Mouse (Mus musculus) thymus, postnatal 14 days (tissue): Measurements from ENCODE around the gene Mettl23.
"Not testable (repeated sequence)": the region's sequence is repeated elsewhere in the genome, so short reads cannot be mapped to it uniquely, and the experiment has no call there.

Source experiments
- DNase-seq: peaks from one replicate; pipeline ENCODE4 v3.0.0; 2021

Gene Mettl23

DNA sequence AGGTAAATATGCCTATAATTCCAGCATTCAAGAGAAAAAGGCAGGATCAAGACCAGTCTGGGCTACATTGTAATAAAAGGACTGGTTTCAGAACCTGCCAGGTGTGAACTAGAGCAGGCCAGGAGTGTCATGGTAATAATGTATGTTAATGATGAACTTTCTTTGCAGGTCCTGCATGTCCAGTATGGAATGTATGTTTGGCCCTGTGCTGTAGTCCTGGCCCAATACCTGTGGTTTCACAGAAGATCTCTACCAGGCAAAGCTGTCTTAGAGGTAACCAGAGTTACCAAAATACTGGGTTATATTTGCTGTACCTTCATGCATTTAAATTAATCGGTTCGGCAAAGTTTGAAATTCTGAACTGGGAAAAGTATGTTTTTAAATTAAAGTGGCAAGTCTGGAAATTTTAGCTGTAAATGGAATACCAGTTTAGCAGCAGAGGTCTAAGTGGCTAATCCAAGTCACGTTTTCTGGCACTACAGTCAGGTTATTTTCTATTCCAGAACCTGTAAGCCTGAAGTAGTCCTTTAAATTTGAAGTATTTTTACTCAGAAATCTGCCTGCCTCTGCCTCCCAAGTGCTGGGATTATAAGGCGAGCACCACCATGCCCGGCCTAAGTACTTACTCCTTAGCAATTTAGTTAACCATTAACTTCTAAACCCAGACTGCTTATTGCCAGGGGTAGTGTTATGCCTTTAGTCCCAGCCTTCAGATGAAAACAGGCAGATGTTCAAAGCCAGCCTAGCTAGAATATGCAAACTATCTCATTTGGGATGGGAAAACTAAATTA, 5.2 kb downstream of the Mettl23 start:
- DNase-seq, result no peak

DNA sequence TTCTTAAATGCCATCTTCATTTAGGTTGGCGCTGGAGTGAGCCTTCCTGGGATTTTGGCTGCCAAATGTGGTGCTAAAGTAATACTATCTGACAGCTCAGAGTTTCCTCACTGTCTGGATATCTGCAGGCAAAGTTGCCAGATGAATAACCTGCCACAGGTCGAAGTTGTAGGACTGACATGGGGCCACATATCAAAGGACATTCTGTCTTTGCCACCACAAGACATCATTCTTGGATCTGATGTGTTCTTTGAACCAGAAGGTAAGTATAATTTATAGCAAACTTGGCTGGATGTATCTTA, 5.8 kb downstream of the Mettl23 start:
- DNase-seq, result not testable (repeated sequence)

DNA sequence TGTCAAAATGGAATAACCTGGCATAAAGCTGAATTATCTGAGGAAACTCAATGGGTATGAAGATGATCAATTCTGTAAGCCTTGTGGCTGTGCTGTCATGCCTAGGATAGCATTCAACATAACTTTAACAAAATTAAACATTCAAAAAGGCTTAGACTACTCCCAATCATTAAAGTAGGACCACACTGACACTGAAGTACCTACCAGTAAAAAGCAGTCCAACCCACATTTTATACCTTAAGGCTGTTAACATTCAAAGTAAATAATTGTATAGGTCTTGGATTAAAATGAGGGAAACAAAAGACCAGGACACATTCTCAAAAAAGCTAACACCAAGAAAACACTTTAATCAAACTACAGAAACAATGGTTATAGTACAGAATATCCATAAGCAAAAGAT, 6.5 kb downstream of the Mettl23 start:
- DNase-seq, result no peak

DNA sequence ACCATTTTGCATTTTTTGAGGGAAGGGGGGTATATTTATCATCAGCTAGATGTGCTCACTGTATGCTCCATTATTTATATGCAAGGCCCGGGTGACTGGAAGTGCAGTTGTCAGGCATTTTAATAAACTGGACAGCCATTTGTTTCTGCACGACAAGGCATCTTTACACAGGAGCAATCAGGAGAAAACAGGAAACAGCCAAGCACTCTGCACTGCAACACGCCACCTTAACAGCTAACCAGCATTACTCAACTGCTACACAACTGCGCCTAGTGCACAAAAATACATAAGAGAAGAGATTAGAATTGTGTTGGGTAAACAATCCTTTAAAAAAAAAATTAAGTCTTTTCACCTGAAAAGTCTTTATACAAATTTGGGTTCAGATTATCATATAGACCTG, 7.0 kb downstream of the Mettl23 start:
- peak; percentile 25 for DNase-seq

DNA sequence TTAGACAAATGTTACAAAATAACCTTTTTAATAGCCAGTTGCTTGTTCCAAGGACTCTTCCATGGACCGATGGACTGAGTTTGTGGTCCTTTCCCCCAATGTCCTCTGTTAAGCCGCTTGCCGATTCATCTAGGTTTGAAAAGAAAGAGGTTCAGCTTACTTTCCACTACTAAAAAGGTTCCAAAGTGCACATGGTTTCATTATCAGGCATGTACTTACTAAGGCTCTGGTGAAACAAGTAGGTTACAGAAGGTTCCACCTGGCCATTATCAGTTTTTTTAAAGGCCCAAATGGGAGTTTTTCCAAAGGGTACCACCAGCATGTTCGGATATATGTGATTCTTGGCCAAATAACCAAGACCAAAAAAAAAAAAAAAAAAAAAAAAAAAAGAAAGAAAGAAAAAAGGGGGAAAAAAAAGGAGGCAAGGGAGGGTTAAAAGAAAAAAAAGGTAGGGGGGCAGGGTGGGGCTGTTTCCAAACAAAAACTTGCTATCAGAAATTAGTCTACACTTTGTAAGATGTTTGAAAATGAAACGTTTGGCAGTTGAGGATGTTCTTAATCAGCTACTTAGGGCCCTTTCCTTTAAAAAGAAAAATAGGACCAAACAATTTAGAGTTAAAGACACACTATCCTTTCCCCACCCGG, 7.9 kb downstream of the Mettl23 start:
- no peak for DNase-seq

DNA sequence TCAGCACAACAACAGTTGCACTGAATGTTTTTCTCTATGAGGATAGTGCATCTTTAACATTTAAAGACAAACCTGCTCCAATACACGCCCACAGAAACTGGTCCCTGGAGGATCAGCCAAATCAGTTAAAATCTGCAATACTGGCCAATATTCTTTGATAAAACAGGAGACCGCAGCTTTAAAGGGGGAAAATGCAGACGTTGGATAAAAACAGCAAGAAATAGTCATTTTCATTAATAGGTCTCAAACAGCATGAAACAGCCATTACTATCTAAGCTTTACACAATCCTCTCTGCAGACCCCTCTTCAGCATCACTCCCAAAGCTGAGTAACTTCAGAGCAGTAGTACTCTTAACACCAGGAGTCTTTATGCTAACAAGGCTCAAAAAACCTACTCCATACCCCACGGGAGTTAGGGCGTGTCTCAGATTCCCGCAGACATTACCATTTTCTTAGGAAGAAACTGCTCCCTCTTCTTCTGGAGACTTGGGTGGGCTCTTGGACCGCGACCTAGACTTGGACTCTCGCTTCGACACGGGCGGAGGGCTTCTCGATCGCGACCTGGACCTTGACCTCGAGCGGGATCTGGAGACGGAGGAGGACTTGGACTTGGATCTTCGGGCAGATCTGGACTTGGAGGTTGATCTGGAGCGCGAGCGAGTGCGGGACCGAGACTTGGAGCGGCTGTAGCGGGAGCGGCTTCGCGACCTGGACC, 8.7 kb downstream of the Mettl23 start:
- DNase-seq, result no peak

DNA sequence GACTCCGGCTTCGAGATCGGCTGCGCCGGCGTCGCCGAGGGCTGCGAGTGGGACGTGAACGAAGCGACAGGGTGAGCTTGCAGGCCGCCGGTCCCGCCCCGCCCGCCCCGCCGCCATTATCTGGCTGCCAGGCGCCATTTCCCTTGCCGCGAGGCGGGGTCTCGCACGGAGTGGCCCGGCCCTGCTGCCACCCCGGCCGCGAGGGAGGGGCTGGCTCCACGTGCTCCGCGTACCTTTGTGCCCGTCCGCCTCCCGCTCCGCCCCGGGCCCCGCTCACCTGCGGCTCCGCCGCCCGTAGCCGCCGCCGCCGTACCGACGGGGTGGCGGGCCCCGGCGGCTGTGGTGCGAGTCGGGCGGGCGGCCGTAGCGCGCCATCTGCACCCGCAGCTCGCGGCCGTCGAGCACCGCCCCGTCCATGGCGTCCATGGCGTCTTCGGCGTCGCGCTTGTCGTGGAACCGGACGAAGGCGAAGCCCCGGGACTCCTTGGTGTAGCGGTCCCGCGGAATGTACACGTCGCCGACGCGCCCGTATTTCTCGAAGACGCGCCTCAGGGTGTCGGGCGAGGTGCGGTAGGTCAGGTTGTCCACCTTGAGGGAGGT, 9.3 kb downstream of the Mettl23 start, which contains the start of gene Mfsd11:
Gene Mfsd11, plus strand, starts transcription at position 150 of the 600 bp plus-strand sequence.
- peak; percentile 88 for DNase-seq

DNA sequence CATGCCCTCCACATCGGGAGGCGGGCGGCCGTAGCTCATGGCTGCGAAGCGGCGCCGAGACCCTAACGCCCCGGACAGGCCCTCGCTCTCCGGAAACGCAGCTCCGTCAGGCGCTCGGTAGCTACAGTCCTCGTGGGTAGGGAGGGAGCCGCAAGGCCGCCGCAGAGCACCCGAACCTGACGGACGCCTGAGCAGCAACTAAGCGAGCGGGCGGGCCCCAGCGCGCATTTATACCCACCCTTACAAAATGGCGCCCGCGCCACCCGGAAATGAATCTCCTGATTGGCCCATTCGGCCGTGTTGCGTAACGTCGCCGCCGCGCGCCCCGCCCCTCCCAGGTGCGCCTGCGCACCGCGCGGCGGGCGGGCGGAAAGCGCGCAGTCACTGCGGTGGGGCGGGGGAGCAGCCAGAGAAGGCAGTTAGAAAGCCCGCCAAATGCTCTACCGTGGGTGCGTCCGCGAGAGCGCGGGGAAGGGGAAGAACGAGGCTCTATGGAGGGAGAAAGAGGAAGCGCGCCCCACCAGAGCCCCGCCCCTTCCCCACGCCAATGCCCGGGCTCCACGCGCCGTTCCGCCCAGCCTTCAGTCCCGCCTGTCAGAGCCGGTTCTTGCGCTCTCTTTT, 9.9 kb downstream of the Mettl23 start, which contains the start of gene Srsf2:
Gene Srsf2, minus strand, starts transcription at position 204 of the 621 bp plus-strand sequence.
- DNase-seq, result peak; percentile 98

DNA sequence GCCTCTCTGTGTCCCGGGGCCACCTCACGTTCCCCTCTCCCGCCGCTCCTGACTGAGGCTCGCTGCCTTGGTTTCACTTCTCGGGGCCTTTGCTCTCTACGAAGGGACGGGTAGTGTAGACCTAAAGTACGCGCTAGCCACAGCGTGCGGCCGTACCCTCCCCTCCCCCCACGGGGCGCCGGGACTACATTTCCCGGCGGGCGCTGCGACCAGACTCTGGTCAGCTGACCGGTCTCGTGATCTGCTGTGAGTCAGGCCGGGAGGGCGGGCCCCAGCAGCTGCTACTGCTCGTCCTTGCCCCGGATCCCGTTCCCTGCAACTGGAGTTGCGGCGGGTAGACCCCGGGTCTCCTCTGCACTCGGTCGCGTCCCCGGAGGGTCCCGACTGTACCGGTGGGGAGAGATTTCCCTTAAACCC, 10.4 kb downstream of the Mettl23 start:
- peak; percentile 98 for DNase-seq

DNA sequence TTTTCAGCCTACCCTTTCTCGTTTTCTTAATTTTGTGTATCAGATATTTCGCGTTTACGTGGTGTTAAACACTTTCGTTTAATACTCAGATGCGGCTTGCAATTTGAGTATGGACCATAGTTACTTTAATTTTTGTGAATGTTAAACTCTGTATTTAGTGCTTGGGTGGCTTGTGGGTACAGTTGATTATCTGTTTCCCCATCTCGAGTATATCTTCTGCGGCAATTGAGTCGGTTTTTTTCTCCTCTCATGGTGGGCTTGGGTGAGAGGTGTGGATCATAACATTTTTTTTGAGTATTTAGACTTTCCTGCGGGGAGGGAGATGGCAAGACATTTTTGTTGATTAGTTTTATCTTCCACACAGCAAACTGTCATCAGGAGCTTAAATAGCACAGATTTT, 11.2 kb downstream of the Mettl23 start:
- no peak for DNase-seq

DNA sequence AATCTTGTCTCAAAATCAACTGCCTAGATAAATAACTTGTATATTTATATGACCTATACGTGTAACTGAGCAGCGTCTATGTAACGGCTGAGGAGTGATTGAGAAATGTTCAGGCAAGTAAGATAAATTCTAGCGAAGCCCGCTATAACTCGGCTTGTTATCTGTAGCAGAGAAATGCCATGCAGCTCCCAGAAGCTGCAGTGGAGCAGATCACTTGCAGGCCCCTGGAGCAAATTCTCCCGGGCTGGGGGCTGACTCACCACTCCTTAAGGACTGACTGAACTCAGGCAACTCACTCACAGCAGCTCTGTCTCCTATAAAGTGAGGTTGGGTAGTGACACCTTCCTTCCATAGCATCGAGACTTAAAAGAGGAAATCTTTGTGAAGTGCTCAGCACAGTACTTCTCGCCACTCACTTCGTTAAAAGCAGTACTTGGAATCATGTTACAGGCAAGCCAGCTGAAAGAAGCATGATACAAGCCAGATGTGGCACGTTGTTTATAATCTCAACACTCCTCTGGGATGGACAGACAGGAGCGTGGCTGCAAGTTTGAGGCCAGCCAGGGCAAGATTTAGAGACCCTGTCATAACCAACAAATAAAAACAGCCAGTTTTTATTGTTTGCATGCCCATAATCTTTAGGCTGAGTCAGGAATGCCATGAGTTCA, 14.2 kb downstream of the Mettl23 start:
- no peak for DNase-seq

DNA sequence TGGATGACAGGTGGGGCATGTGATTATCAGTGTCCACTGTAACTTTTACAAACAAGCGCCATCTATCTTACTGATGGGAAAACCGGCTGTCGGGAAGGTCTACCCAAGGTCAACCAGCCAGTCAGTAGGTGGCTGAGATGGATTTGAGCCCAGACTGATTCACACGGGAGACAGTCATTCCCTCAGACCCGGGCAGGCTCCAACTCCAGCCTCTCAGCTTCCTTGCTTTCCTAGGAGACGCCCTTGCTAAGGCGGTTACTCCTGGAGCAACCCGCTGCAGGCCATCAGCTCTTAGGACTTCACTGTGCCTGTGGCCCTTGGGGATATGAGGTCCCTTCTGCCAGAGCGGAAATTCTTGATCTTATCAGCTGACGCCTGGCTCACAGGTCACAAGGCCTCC, 21.4 kb downstream of the Mettl23 start:
- DNase-seq, result no peak

DNA sequence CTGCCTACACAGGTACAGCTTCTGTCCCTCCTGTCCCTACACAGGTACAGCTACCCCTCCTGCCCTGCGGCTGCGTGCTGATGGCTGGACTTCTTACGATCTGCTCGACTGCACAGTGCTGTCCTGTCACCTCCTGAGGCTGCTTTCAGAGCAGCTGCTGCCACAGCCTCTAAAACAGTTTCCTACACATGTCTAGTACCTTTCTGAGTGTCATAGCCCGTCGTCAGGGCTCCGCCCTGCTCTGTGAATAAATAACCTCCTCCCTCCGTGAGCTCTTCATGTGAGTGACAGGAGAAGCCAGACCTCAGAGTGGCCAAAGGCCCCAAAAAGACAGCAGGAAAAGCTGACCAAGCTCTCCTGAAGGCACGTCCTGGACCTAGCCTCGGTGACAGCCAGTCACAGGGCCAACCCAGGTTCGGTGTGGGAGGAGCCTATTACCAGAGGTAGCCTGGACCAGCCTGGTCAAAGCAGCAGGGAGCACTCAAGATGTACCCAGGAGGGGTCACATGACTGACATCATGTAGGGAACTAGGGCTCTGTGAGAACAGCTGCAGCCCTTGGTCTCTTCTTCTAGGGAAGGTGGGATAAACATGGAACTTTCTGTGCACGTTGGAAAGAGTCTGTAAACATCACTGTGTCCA, 23.0 kb downstream of the Mettl23 start:
- no peak for DNase-seq

DNA sequence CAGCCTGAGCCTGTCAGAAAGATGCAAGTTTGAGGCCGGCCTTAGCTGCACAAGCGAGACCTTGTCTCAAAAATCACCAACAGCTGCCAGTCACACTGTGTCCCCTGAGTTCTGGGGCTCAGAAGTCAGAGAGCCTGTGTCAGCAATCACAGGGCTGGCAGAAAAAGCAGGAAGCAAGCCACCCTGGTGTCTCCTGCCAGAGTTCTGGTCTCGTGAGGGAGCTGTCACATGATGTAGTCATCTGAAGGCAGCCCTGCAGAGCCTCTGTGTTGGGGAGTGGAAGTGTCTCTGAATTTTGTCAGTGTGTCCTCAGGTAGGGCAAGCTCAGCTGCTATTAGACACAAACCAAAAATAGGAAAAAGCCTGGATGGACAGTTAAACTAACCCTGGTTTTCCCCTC, 25.1 kb downstream of the Mettl23 start:
- DNase-seq, result no peak

DNA sequence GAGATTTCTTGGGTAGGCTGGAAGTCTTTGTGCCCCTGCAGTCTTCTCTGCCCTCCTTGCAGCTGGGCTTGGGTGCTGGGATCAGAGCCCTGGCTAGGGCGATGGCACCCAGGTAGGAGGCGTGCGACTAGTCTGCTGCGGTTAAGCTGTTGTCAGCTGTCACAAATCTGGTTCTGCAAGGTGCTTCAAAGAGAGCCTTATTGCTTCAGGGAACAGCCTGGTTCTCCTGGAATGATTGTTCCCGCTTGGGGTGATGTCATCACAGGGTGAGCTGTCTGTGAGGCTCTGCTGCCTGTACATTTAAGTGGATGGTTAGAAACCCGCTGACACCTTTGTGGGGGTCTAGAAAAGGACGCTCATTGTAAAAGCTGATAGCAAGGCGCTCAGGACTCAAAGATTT, 26.1 kb downstream of the Mettl23 start:
- no peak for DNase-seq

DNA sequence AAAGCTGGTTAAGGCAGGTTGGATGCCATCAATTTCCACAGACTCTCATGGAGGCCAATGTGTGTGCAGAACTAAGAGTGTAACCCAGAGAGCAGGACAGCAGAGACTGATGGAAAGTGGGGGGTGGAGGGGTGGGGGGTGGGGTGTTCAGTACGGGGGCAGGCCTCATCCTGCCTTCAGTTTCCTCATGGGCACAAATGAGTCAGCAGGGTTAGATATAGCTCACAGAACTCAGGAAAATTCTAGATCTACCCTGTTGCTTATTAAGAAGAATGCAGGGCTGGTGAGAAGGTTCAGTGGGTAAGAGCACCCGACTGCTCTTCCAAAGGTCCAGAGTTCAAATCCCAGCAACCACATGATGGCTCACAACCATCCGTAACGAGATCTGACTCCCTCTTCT, 26.6 kb downstream of the Mettl23 start:
- DNase-seq, result no peak

DNA sequence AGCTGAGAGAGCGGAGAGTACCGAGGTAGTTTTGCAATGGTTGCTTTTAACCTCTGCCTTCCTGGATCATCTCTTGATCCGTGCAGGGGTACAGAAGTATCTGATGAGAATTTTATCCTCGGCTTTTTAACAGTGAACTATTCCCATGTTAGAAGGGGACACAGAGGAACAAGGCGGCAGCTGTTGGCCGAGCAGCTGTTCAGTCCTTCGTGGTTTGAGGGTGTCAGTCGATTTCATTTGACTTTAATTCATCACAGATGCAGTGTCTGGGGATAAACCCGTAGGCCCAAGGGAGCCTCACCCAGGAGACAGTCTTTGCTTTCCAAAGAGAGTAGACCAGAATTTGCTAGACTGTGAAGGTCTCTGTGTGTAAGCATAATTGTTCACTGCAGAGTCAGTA, 28.5 kb downstream of the Mettl23 start:
- no peak for DNase-seq

DNA sequence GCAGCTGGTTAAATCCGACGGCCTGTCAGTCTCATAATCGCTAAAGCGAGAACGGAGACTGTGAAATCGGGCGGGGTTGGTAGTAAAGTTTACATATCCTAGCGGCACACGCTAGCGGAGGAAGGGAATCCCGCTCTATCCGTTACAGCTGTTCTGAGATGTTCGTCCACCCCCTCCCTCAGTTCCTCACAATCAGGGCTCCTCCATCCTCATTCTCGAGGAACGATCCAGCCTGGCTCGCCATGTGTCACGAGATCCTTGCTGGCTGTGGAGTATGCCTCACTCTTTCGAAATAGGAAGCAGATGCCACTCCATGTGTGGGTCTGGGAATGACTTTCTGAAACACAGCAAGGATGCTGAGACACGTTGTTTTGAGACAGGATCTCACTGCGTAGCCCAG, 30.9 kb downstream of the Mettl23 start:
- DNase-seq, result no peak

DNA sequence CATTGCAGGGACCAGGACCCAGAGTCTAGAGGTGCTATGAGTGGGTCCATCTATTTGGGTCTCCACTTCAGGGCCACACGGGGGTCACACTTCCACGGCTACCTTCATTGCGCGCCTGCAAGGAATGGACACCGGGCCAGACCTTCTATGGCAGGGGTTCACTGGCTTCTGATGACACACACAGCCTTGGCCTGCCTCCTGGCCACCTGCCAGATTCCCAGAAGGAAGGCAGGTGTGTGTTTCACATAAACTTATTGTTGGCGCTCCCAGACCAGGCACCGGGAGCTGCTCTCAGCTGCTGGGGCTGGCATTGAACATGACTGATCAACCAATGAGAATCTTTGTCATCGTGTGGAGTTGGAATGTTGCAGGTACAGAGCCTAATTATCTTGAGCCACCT, 35.4 kb downstream of the Mettl23 start:
- DNase-seq, result no peak

DNA sequence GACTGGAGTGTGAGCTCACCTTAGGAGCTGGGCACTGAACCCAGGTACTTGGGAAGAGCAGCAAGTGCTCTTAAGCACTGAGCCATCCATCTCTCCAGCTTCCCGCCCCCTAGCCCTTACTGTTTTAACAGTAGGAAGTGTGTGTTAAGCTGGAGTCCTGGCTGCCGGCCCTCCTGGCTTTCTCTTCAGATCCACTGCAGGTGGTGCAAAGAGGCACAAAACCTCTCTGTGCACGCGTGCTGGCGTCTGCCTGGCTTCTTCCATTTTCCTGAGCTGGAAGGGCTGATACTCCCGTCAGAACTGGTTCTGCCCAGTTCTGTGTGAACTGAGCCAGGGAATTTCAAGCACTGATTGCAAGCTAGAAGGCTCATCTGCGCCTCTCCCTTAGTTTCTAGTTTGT, 37.8 kb downstream of the Mettl23 start:
- no peak for DNase-seq

DNA sequence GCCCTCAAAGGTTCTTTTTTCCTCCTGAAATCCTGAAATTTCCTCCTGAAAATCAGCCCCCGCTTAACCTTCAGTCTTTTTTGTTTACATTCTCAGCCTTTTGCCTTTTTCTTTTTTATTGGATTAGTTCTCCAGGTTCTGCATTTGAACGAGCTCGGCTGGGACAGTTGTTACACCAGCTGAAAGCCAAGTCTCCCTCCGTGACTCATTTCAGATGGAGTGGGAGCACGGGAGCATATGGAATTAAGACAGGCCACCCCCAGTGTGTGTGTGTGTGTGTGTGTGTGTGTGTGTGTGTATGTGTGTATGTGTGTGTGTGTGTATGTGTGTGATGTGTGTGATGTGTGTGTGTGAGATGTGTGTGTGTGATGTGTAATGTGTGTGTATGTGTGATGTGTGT, 38.4 kb downstream of the Mettl23 start:
- DNase-seq, result no peak

DNA sequence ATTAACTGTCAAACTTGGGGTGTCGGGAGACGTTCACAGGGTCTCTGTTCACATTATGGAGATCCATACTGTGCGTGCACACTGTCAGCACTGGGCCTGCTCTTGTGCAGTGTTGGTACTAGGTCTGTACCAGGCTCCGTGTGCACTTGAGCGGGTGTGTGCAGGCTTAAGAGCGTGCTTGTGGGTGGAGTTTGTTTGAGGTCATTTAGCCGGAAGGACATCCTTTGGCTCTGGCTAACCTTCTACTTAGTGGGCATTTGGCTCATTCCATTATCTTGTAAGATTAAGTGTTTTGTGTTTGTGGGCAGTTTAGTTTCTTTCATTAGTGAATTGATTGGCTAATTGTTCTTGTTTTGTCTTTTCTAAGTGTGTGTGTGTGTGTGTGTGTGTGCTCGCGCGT, 39.4 kb downstream of the Mettl23 start:
- no peak for DNase-seq
